Mouse (Mus musculus): Measurements from ENCODE around the gene Asb11.

The Asb11 gene

GRCm38 (mm10) chrX:164436709-164437108, at the start of gene Asb11:
Asb11 (plus strand) TSS chrX:164436994.
- no peak for DNase-seq (ENCODE audit: low spot score in 2 of 2)

DNA sequence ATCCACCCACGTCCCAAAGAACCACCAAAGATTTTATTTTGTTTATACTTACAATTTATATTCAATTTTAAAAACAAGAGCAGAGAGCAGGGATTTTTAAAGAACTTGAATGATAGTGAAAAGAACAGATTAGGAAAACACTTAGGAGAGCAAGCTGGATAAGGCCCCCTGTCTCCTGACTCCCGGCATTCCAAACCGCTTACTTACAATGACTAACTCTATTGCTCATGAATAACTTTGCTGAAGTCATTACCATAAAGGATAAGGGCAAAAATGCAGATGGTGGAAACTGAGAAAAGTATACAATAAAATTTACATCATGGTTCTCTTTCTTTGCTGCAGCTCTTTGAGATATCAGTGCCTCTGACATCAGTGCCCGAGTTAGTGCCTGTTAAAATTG, 42.7 kb upstream of the Asb11 start:
- DNase-seq (ENCODE audit: low spot score in 2 of 2): no peak

DNA sequence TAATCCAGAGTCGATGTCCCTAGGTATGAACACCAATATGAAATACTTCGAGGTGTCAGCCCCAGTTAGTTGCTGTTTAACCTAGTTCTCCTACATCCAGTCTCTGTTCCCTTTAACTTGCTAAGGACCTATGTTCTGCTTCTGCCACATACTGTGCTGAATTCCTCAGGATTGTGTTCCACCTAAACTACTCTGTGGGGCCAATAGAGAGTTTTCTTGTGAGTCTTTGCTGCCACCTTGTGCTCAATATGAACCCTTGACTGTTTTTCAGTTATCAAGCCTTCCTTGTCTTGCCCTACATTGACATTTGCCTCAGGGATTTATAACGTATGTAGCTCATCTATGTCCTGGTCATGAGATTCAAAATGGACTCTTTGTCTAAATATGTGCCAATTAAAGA, 38.3 kb upstream of the Asb11 start:
- no peak for DNase-seq (ENCODE audit: low spot score in 2 of 2)

GRCm38 (mm10) chrX:164405080-164405649, 31.6 kb upstream of the Asb11 start:
- DNase-seq (ENCODE audit: low spot score in 2 of 2): no peak

GRCm38 (mm10) chrX:164406133-164407022, 30.4 kb upstream of the Asb11 start:
- DNase-seq (ENCODE audit: low spot score in 2 of 2): no peak

- no peak for DNase-seq (ENCODE audit: low spot score in 2 of 2)
Observed at GRCm38 (mm10) chrX:164408301-164408927, 28.4 kb upstream of the Asb11 start.

DNA sequence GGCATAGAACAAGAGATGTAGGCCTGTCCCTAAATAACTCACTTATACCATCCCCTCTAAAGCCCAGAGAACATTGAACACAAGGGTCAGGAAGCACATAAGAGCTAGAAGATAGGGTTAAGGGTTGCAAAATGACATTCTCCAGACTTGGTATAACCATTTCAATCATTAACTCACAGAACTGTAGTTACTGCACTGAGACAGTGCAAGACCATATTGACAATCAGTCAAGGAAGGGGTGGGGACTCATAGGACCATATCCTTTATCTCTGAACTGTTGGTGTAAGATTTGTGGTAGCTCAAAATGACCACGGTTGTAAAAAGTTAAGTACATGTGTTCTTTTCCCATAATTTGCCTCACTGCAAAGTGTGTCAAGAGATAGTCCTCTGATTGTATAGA, 26.2 kb upstream of the Asb11 start:
- no peak for DNase-seq (ENCODE audit: low spot score in 2 of 2)

DNA sequence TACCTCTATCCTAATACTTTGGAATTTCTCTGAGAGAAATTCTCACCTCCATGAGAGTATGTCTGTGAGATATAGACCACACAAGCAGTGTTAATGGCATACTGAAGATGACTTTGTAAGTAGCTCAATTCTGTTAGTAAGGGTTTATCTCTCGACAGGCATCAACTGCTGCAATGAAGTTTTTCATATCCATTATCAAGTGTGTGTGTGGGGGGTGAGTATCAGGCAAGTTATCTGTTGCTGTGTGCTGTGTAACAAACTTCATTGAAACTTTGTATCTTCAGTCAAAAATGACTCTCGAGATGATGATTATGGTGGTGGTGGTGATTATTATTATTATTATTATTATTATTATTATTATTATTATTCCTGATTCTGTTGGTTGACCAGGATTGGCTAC, 20.0 kb upstream of the Asb11 start:
- no peak for DNase-seq (ENCODE audit: low spot score in 2 of 2)

GRCm38 (mm10) chrX:164418008-164418407, 18.8 kb upstream of the Asb11 start:
- DNase-seq (ENCODE audit: low spot score in 2 of 2): no peak

GRCm38 (mm10) chrX:164419471-164419939, 17.3 kb upstream of the Asb11 start, which contains the start of gene Piga:
Piga (plus strand) TSS chrX:164419787.
- peak; percentile 75 to 83 for DNase-seq (ENCODE audit: low spot score in 2 of 2)

DNA sequence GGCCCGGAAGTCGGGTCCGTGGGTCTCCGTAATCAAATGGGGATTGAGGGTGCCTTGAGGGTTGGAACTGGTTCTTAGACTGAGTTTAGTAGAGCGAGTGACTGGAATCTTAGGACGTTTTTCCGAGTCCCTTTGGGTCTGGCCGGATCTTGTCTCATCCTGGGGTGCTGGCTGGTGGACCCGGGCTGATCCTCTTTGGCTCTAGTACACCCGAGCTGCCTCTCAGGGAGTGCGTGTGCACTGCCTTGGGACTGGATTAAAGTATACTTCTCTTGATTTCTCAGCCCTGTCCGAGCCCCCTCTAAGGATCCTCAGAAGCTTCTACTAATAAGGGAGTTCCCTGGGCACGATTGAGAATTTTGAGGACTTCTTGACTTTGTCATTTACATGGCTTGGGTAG, 16.8 kb upstream of the Asb11 start:
- DNase-seq (ENCODE audit: low spot score in 2 of 2): no peak

DNA sequence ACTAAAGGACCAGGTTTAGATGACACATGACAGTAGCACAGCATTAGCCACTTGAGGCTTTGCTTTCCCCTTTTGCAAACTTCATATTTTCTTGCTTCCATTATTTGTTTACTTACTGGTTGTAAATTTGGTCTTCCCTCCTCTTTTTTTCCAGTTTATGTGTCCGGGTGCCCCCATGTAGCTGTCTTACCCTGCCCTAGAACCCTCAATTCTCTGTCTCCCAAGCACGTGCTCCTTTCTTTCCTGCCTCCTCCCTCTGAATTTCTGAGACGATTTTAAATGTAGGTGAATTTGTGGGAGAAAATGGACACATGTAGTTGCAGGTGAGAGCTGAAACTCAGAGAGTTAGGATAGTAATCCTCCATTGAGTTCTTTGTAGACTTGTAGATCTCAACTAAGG, 16.3 kb upstream of the Asb11 start:
- DNase-seq (ENCODE audit: low spot score in 2 of 2): no peak

DNA sequence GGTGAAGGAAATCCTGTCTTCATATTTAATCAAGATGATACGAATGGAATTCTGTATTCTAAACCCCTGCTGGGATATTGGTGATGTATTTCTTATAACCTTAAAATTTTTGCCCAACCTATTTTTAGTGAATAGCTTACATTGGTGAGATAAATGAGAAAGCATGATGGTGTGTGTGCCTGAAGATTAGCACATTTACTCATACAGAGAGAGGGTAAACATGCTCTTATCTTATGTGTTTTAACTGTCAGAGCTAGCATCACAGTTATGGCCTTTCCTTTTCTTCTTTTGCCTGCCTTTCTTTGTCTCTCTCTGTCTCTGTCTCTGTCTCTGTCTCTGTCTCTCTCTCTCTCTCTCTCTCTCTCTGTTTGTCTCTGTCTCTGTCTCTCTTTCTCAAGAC, 12.0 kb upstream of the Asb11 start:
- no peak for DNase-seq (ENCODE audit: low spot score in 2 of 2)

DNA sequence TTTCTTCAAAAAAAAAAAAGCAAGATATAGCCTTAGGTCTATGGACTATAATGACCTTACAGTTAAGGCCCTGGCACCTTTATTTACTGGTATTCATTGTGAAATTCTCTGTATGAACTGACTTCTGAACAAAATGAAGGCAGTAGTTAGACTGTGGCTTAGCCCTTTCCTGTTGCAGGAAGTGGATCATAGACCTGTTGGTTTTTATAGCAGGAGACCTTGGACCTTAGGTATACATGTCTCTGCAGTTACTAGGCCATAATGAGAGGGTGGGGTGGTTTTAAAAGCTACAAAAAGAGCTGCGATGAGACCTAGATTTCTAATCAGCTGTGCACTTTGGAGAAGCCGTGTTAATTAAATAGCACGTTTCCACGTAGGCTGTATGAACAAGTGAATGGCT, 9.5 kb upstream of the Asb11 start:
- no peak for DNase-seq (ENCODE audit: low spot score in 2 of 2)

GRCm38 (mm10) chrX:164428224-164428623, 8.6 kb upstream of the Asb11 start:
- DNase-seq (ENCODE audit: low spot score in 2 of 2): no peak

- DNase-seq (ENCODE audit: low spot score in 2 of 2): no peak
Observed at GRCm38 (mm10) chrX:164430621-164431020, 6.2 kb upstream of the Asb11 start.

DNA sequence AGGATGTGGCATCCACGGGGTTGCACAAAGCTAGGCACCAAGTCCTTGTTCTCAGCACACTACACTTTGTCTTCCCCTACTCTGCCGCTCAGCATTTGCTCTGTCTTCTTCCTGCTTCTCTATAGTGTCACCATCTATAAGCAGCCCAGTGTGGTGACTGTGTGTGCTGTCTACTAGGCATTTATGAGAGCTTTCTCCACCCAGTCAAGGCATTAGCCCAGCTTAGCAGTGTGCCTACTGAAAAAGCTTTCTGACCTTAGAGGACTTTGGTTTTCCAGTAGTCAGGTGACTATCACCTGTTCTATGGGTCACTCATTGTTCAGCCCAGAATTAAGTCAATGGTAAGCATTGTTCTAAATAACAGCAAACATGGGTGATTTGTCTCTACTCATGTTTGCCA, 5.7 kb upstream of the Asb11 start:
- DNase-seq (ENCODE audit: low spot score in 2 of 2): no peak

DNA sequence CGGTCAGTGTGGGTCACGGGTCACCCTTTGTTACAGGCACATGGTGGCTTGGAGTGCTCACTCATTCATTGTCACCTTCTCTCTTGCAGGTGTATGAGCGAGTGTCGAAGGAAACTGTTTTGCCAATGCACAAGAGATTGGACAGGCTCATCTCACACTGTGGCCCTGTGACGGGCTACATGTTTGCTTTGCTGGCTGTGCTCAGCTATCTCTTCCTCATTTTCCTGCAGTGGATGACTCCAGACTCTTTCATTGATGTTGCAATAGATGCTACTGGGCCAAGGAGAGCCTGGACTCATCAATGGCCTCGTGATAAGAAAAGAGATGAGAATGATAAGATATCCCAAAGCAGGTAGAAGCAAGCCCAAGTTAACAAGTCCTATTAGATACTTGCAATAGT, 5.3 kb upstream of the Asb11 start:
- no peak for DNase-seq (ENCODE audit: low spot score in 2 of 2)

GRCm38 (mm10) chrX:164432682-164433081, 4.1 kb upstream of the Asb11 start:
- DNase-seq (ENCODE audit: low spot score in 2 of 2): no peak

DNA sequence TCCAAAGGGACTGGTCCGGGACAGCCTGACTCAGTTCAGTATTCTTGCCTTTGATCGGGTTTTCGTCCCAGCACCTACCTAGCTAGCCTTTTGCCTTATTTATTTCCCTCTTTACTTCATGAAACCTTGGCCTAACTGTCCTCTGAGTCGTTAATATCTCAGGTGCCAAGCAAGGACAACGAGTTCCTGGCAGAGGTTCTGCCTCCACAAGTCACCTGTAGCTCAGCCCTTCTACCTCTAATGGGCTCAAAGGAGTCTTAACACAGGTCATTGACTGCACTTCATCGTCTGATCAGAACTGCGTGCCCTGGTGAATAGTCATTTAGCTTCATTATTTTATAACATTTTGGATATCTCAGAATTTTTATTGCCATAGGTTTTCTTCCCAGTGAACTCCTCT, 2.7 kb downstream of the Asb11 start:
- DNase-seq (ENCODE audit: low spot score in 2 of 2): no peak

DNA sequence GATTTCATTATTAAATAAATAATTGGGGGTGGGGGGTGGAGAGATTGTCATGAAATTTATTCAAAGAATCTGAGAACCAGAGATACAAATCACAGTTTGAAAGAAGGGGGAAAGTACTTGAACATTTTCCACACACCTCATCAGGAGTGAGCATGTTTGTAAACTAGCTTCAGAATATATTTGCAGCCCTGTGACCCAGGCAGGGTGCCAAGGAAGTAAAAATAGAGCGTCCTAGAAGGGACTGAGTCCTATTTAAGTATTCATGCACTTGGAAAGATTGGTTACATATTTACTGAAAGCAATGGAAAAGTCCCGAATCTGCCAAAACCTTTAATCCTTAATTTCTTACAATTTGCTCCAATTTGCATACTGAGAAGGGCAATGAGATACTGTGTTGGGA, 3.3 kb downstream of the Asb11 start:
- DNase-seq (ENCODE audit: low spot score in 2 of 2): no peak

GRCm38 (mm10) chrX:164440703-164441102, 3.9 kb downstream of the Asb11 start:
- DNase-seq (ENCODE audit: low spot score in 2 of 2): no peak

GRCm38 (mm10) chrX:164441306-164441705, 4.5 kb downstream of the Asb11 start:
- DNase-seq (ENCODE audit: low spot score in 2 of 2): no peak
